Mouse (Mus musculus): ENCODE measurements at regions not wholly inside any gene's neighbourhood (a gene's known extent, or its start where the extent isn't known, plus 50 kb on each side); places are given as distances from the start of the nearest gene placed in this dataset.
A peak's percentile ranks its signal among the peaks of the same experiment; 100 is the strongest.

GRCm38 (mm10) chr6:44092336-44092735, 426.3 kb upstream of the Tpk1 start:
- DNase-seq (ENCODE audit: low spot score in 2 of 2) = peak in 1 of 2 experiments; percentile 12

DNA sequence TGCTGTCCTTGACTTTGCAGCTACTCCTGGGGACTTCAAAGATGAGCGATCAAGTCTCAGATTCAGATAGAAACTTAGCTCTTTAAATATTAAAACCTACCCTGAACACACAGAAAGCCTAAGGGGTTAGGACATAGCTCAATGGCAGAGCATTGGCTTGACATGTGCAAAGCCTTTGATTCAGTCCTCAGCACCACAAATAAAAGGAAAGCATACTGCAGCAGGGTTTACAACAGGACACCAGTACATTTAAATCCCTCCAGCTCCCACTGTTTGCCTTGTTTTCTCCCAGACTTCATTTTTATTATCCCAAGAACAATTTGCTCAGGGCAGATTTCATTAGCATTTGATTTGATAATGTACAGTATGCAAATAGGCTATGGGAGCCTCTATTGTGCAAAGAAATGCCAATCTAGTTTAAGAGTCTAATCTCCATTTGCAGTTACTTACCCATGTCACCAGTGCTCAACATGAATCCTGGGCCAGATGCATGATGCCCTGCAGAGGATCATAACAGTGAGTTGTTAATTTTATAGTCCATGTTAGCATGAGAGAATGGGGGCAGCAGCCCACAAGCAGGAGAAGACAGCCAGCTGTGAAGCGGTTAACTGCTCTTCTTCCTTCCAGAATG, 416.0 kb upstream of the Tpk1 start:
- no peak for DNase-seq (ENCODE audit: low spot score in 2 of 2)

DNA sequence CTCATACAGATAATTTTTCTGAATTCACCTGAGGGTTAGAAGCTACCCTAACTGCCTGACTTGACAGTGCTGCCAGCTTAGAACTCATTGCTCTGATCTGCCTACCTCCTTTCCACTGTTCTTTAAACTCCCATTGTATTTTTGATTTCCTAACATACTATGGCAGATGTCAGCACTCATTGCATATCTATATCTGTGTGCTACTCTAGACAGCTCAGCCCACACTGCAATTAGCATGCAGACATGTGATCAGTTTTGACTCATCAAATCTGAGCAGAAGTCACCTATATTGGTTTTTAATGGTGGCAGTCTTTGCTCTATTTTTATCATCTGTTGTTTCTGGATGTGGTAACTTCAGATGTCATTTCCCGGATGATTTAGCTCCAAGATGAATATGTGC, 407.0 kb upstream of the Tpk1 start:
- DNase-seq (ENCODE audit: low spot score in 2 of 2) = peak in 1 of 2 experiments; percentile 45

- DNase-seq (ENCODE audit: low spot score in 2 of 2) = peak in 1 of 2 experiments; percentile 16
Observed at GRCm38 (mm10) chr6:44067841-44068240, 401.8 kb upstream of the Tpk1 start.
